Mouse (Mus musculus) bone marrow macrophage, adult 2 months (primary cell): ENCODE measurements around the gene Arhgef7. TPM values are rescaled to one million over a fixed set of nuclear protein-coding genes. Genes with fewer than 3 reads are reported as not detected.

Source experiments
- H3K27ac ChIP-seq: 2 replicates; pipeline ENCODE4 v1.5.1; 2012; ENCODE audit warnings: low read depth, low read length; ENCODE audit not compliant: insufficient read depth
- H3K4me1 ChIP-seq: 2 replicates; pipeline ENCODE4 v1.6.1; 2012; ENCODE audit warnings: low read length; ENCODE audit not compliant: control insufficient read depth, insufficient read depth
- H3K4me3 ChIP-seq: 2 replicates; pipeline ENCODE4 v1.5.1; 2012; ENCODE audit warnings: mild to moderate bottlenecking, low read length, moderate library complexity; ENCODE audit not compliant: insufficient read depth
- CTCF ChIP-seq: IDR thresholded peaks from 2 replicates; pipeline ENCODE4 v1.5.1; 2012; ENCODE audit warnings: low read depth, mild to moderate bottlenecking, low read length, moderate library complexity
- POLR2A ChIP-seq: IDR thresholded peaks from 2 replicates; pipeline ENCODE4 v1.6.1; 2012; ENCODE audit warnings: mild to moderate bottlenecking, low read depth, low read length, borderline replicate concordance
- polyA plus RNA-seq: library from polyadenylated mRNA; stranded (reverse); fragments of >200 nt; gene quantifications from 2 replicates; pipeline ENCODE4 v1.2.4, GENCODE M21; 2012; ENCODE audit not compliant: missing spikeins, insufficient read depth, insufficient read length

Arhgef7 gene
- polyA plus RNA-seq, 1 experiment = 59.8 TPM

- Histone ChIP-seq H3K4me3 (no peak overlapping the region), H3K27ac (no peak overlapping the region), H3K4me1 (0 out of 2 replicates have a peak, but pooled peaks cover 4% of the 10 kb centered on the region)
- no peak for TF ChIP-seq POLR2A
- no peak for TF ChIP-seq CTCF
Measured at GRCm38 (mm10) chr8:11794956-11795355, 67.4 kb downstream of the Arhgef7 start.

DNA sequence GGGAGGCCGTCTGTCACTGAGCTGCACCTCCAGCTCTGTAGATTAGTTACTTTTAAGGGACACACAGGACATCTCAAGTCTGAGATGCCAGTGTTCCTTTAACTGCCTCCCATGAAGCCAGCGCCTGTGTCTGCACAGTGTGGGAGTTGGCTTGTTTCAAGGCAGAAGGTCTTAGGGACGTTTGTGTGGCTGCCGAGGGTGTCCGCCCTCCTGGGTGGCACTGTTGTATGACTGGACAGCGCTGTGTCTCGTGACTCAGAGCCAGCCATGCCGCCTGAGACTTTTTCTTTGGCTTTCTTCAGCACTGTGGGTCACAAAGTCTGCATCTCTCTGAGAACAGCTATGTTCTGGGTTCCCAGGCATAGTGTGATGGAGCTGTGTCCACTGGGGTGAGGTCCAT lies 69.6 kb downstream of the Arhgef7 start:
- H3K4me3 ChIP-seq = no peak overlapping the region
- H3K4me1 ChIP-seq = 0 out of 2 replicates have a peak, but pooled peaks cover 4% of the 10 kb centered on the region
- no peak overlapping the region for H3K27ac ChIP-seq
- TF ChIP-seq POLR2A (no peak), CTCF (no peak)

- no peak overlapping the region for H3K27ac ChIP-seq
- H3K4me3 ChIP-seq = no peak overlapping the region
- peaks cover 4% of the 10 kb centered on the region; the same call in 1 of the 2 replicates for H3K4me1 ChIP-seq
- no peak for TF ChIP-seq CTCF
Measured at GRCm38 (mm10) chr8:11797729-11798479, 70.4 kb downstream of the Arhgef7 start.

DNA sequence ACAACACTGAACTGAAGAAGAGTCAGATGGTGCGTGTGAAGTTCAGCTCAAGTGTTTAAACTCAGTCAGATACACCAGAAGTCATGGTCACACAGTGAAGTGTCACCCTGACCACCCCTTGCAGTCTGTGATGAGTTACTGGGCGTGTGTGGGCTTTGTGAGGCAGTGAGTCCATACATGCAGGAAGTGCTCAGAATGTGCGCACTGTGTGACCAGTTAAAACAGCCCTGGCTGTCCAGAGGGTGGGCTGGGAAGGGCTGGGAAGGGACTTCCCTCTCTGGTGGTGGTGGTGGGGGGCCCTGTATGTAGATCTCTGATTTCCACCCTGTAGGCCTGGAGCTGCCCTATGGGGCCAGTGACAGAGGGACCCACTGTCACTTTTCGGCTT lies 71.0 kb downstream of the Arhgef7 start:
- no peak overlapping the region for H3K27ac ChIP-seq
- TF ChIP-seq POLR2A (no peak), CTCF (no peak)
- peaks cover 4% of the 10 kb centered on the region; the same call in 1 of the 2 replicates for H3K4me1 ChIP-seq
- no peak overlapping the region for H3K4me3 ChIP-seq

GRCm38 (mm10) chr8:11799098-11799497 lies 71.6 kb downstream of the Arhgef7 start:
- Histone ChIP-seq H3K4me1 (peaks cover 7% of the 10 kb centered on the region; the same call in 1 of the 2 replicates), H3K27ac (no peak overlapping the region), H3K4me3 (no peak overlapping the region)
- TF ChIP-seq CTCF = no peak
- no peak for TF ChIP-seq POLR2A

- Histone ChIP-seq H3K4me3 (no peak overlapping the region), H3K4me1 (peaks cover 14% of the 10 kb centered on the region; the same call in 1 of the 2 replicates), H3K27ac (no peak overlapping the region)
- no peak for TF ChIP-seq CTCF
- TF ChIP-seq POLR2A = no peak
Measured at GRCm38 (mm10) chr8:11800481-11800880, 73.0 kb downstream of the Arhgef7 start.

GRCm38 (mm10) chr8:11801571-11801970 lies 74.0 kb downstream of the Arhgef7 start:
- TF ChIP-seq POLR2A (no peak), CTCF (no peak)
- no peak overlapping the region for H3K27ac ChIP-seq
- no peak overlapping the region for H3K4me3 ChIP-seq
- H3K4me1 ChIP-seq = peaks cover 22% of the 10 kb centered on the region

DNA sequence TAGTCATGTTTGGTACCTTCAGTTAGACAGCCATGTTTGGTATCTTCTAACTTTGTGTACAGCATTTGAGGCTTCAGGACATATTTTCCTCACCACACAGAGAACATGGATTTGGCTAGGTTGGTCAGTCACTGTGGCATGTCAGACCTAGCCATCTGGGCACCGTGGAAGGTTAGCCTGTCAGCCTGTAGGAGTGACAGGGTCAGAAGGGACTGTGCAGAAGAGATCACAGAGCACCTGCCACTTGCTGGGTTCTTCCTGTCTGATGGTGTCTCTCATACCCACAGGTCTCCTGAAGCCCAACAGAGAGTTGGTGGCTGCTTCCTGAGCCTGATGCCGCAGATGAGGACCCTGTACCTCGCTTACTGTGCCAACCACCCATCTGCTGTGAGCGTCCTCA lies 77.4 kb downstream of the Arhgef7 start:
- Histone ChIP-seq H3K4me1 (peaks cover 35% of the 10 kb centered on the region), H3K4me3 (no peak overlapping the region), H3K27ac (no peak overlapping the region)
- TF ChIP-seq POLR2A (no peak), CTCF (no peak)

- Histone ChIP-seq H3K4me3 (no peak overlapping the region), H3K4me1 (peaks cover 35% of the 10 kb centered on the region), H3K27ac (no peak overlapping the region)
- TF ChIP-seq CTCF (no peak), POLR2A (no peak)
Measured at GRCm38 (mm10) chr8:11806252-11806651, 78.7 kb downstream of the Arhgef7 start.

GRCm38 (mm10) chr8:11807361-11807760 lies 79.8 kb downstream of the Arhgef7 start:
- H3K4me3 ChIP-seq = no peak overlapping the region
- H3K27ac ChIP-seq = no peak overlapping the region
- TF ChIP-seq POLR2A (no peak), CTCF (no peak)
- peaks cover 35% of the 10 kb centered on the region for H3K4me1 ChIP-seq
